Mouse (Mus musculus) midbrain, embryonic 14.5 days (tissue): ENCODE data around the gene Olfr874. TPM values are rescaled to one million over a fixed set of nuclear protein-coding genes. Genes with fewer than 3 reads are reported as not detected.
"Not testable (repeated sequence)": the region's sequence is repeated elsewhere in the genome, so short reads cannot be mapped to it uniquely, and the experiment has no call there.

Experiments used
- ATAC-seq: fragments of 200-750 bp; cut with Nextera tagmentation; 2 replicates; pipeline ENCODE4 v1.8.0; 2017; ENCODE audit warnings: moderate number of reproducible peaks, moderate library complexity; ENCODE audit not compliant: low FRiP score, low TSS enrichment
- DNase-seq: peaks from one replicate; pipeline ENCODE4 v3.0.0-alpha.2; 2015
- H3K27ac ChIP-seq: fragments of 300-500 bp; sonication (generic); replicated peaks from 2 replicates; pipeline ENCODE4 v1.5.1; 2014; ENCODE audit warnings: mild to moderate bottlenecking, low read depth, low read length, moderate library complexity
- H3K27me3 ChIP-seq: fragments of 300-500 bp; sonication (generic); 2 replicates; pipeline ENCODE4 v1.6.1; 2014; ENCODE audit warnings: low read length, control low read depth, mixed read lengths; ENCODE audit not compliant: control insufficient read depth, insufficient read depth
- H3K36me3 ChIP-seq: fragments of 300-500 bp; sonication (generic); 2 replicates; pipeline ENCODE4 v1.6.1; 2014; ENCODE audit warnings: low read length, control low read depth; ENCODE audit not compliant: control insufficient read depth, insufficient read depth
- H3K4me1 ChIP-seq: fragments of 300-500 bp; sonication (generic); 2 replicates; pipeline ENCODE4 v1.6.1; 2014; ENCODE audit warnings: mild to moderate bottlenecking, antibody characterized with exemption, low read length, control low read depth; ENCODE audit not compliant: control insufficient read depth, insufficient read depth
- H3K4me2 ChIP-seq: fragments of 300-500 bp; sonication (generic); 2 replicates; pipeline ENCODE4 v1.6.1; 2014; ENCODE audit warnings: mild to moderate bottlenecking, low read length, moderate library complexity
- H3K4me3 ChIP-seq: fragments of 300-500 bp; sonication (generic); replicated peaks from 2 replicates; pipeline ENCODE4 v1.5.1; 2014; ENCODE audit warnings: low read depth, low read length
- H3K9ac ChIP-seq: fragments of 300-500 bp; sonication (generic); replicated peaks from 2 replicates; pipeline ENCODE4 v1.6.1; 2014; ENCODE audit warnings: mild to moderate bottlenecking, low read length, moderate library complexity
- H3K9me3 ChIP-seq: fragments of 300-500 bp; sonication (generic); 2 replicates; pipeline ENCODE4 v1.6.1; 2016; ENCODE audit warnings: low read length, control low read depth, mixed read lengths; ENCODE audit not compliant: control insufficient read depth
- WGBS: fragments of 180-500 bp; shearing (Covaris S2); extraction: QIAGEN DNeasy Blood & Tissue Kit; methylation state at CpG from one replicate; pipeline ENCODE4 v1.1.7; 2014; 5-methylcytosine and 5-hydroxymethylcytosine counted together
- polyA plus RNA-seq: library from polyadenylated mRNA; unstranded; fragments of >200 nt; fragmentation: Nextera tagmentation; extraction: Ambion mirVana; gene quantifications from 2 replicates; pipeline ENCODE4 v1.2.1, GENCODE M21; 2014

Gene Olfr874
- polyA plus RNA-seq, 1 experiment from 2014 or later: not detected

DNA sequence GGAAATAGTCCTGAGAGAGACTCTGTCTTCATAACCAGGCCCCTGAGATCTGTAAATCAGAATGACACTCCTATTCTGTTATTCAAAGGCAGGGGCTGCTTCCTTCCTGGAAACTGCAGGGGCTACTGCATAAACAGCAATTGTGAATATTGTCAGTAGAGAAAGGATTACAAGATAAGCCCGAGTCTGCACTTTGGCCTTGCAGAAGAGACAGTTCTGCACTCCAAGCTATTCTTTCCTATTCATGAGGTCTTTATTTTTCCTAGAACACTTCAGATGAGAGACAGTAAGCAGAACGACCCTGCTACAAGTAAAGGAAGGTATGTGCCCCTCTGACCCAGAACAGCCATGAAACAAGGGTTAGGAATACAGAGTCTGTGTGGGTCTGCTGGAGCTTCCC, 26.9 kb downstream of the Olfr874 start, which contains the start of gene Olfr875:
Gene Olfr875, plus strand, starts transcription at position 99 of the 400 bp plus-strand sequence.
- Histone ChIP-seq H3K36me3 (no peaks in the 10 kb centered on the region), H3K4me3 (no peak within 1 kb of the TSS), H3K9me3 (no peaks in the 10 kb centered on the region), H3K9ac (no peak within 1 kb of the TSS), H3K4me1 (no peaks in the 10 kb centered on the region), H3K4me2 (no peak within 1 kb of the TSS), H3K27ac (no peak within 1 kb of the TSS), H3K27me3 (no peaks in the 10 kb centered on the region)
- DNase-seq (no peak), ATAC-seq (no peak)
- 11% methylated on average over 2 of the region's 2 CpGs for WGBS

GRCm38 (mm10) chr9:37782766-37783260, 37.9 kb downstream of the Olfr874 start:
- no peaks in the 10 kb centered on the region for H3K27me3 ChIP-seq
- H3K27ac ChIP-seq: peak overlapping the region; percentile 81
- H3K36me3 ChIP-seq: no peaks in the 10 kb centered on the region
- 0 out of 2 replicates have a peak, but pooled peaks cover 7% of the 10 kb centered on the region for H3K4me1 ChIP-seq
- peak; percentile 71 for DNase-seq
- H3K4me2 ChIP-seq: peak overlapping the region; percentile 61
- peak overlapping the region; percentile 25 for H3K4me3 ChIP-seq
- WGBS: 2% methylated on average over 7 of the region's 7 CpGs
- peak; percentile 90 for ATAC-seq
- peak overlapping the region; percentile 64 for H3K9ac ChIP-seq
- H3K9me3 ChIP-seq: no peaks in the 10 kb centered on the region

- not testable (repeated sequence) for H3K27me3 ChIP-seq, H3K4me1 ChIP-seq, H3K9ac ChIP-seq, H3K9me3 ChIP-seq, H3K36me3 ChIP-seq
- WGBS: 53% methylated on average over 11 of the region's 15 CpGs
- DNase-seq: peak; percentile 22
- Histone ChIP-seq H3K4me2 (peak overlapping the region; percentile 61), H3K4me3 (peak overlapping the region; percentile 25; the same call in 1 of the 2 replicates), H3K27ac (peak overlapping the region; percentile 81; the same call in 1 of the 2 replicates)
- peak; percentile 35 for ATAC-seq
These were observed 38.8 kb downstream of the Olfr874 start for GRCm38 (mm10) chr9:37783394-37784387.

DNA sequence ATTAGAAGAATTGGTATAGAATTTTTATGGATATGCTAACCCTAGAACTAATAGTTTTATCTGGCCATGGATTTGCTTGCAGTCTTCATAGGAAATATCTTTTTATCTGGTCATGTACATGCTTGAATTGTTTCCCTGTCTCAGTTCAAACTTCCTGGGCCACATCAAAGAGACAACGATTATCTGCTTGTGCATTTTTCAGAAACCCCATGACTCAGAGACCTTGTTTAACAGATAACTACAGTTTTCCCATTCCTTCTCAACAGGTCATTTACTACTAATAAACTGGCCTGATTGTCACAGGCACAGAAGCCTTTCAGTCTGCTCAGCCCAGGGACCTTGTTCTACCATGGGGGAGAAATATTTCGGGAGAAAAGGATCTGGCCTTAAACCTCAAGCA, 41.5 kb downstream of the Olfr874 start:
- WGBS: 88% methylated on average over 2 of the region's 2 CpGs

More for the DNA sequence above, 41.5 kb downstream of the Olfr874 start:
- 0 out of 2 replicates have a peak, but pooled peaks cover 7% of the 10 kb centered on the region for H3K4me1 ChIP-seq
- no peak overlapping the region for H3K9ac ChIP-seq
- H3K4me2 ChIP-seq: no peak overlapping the region
- DNase-seq (no peak), ATAC-seq (no peak)
- no peaks in the 10 kb centered on the region for H3K27me3 ChIP-seq
- no peak overlapping the region for H3K4me3 ChIP-seq
- no peaks in the 10 kb centered on the region for H3K9me3 ChIP-seq
- H3K36me3 ChIP-seq: no peaks in the 10 kb centered on the region
- no peak overlapping the region for H3K27ac ChIP-seq

Other genes starting within 250 kb of the Olfr874 start
- gene Esam, start 217.0 kb upstream of the Olfr874 start, polyA plus RNA-seq: 24.8 and 42.8 TPM in 2 replicates
- 0.29 and 0.35 TPM in 2 replicates for gene Vsig2, start 205.9 kb upstream of the Olfr874 start, polyA plus RNA-seq
- gene Nrgn, start 192.2 kb upstream of the Olfr874 start, polyA plus RNA-seq: 4.0 and 5.5 TPM in 2 replicates
- gene Siae, start 189.4 kb upstream of the Olfr874 start, polyA plus RNA-seq: 8.6 and 12.3 TPM in 2 replicates
- gene Spa17, start 131.4 kb upstream of the Olfr874 start, polyA plus RNA-seq: 7.5 and 9.5 TPM in 2 replicates
- gene Tbrg1, start 87.8 kb upstream of the Olfr874 start, polyA plus RNA-seq: 89.5 and 91.6 TPM in 2 replicates
- not detected in 2 replicates for gene Panx3, start 75.9 kb upstream of the Olfr874 start, polyA plus RNA-seq
- gene Olfr160, start 28.9 kb upstream of the Olfr874 start, polyA plus RNA-seq: not detected in 2 replicates
- not detected in 2 replicates for gene Olfr875, start 26.8 kb downstream of the Olfr874 start, polyA plus RNA-seq
- not detected in 2 replicates for gene Olfr876, start 57.9 kb downstream of the Olfr874 start, polyA plus RNA-seq
- gene Olfr877, start 109.2 kb downstream of the Olfr874 start, polyA plus RNA-seq: not detected in 2 replicates
- not detected in 2 replicates for gene Olfr145, start 151.6 kb downstream of the Olfr874 start, polyA plus RNA-seq
- gene Olfr878, start 172.7 kb downstream of the Olfr874 start, polyA plus RNA-seq: 0.28 TPM in 1 of 2 replicates, not detected in the other
- not detected in 2 replicates for gene Olfr881, start 246.7 kb downstream of the Olfr874 start, polyA plus RNA-seq